Mouse (Mus musculus) heart, embryonic 13.5 days (tissue): ENCODE measurements around the gene Polr3g. TPM values are rescaled to one million over a fixed set of nuclear protein-coding genes. Genes with fewer than 3 reads are reported as not detected.
"Not testable (repeated sequence)": the region's sequence is repeated elsewhere in the genome, so short reads cannot be mapped to it uniquely, and the experiment has no call there.

Experiments used
- ATAC-seq: fragments of 200-750 bp; cut with Nextera tagmentation; 2 replicates; pipeline ENCODE4 v1.8.0; 2017; ENCODE audit warnings: moderate TSS enrichment; ENCODE audit not compliant: insufficient number of reproducible peaks, low FRiP score, low TSS enrichment; ENCODE audit errors: extremely low read depth
- H3K27ac ChIP-seq: fragments of 300-500 bp; sonication (generic); replicated peaks from 2 replicates; pipeline ENCODE4 v1.5.1; 2015; ENCODE audit warnings: moderate library complexity, mild to moderate bottlenecking, inconsistent platforms
- H3K27me3 ChIP-seq: fragments of 300-500 bp; sonication (generic); replicated peaks from 2 replicates; pipeline ENCODE4 v1.6.1; 2015; ENCODE audit warnings: mild to moderate bottlenecking, inconsistent platforms
- H3K36me3 ChIP-seq: fragments of 300-500 bp; sonication (generic); 2 replicates; pipeline ENCODE4 v1.6.1; 2015; ENCODE audit warnings: mild to moderate bottlenecking, inconsistent platforms
- H3K4me1 ChIP-seq: fragments of 300-500 bp; sonication (generic); 2 replicates; pipeline ENCODE4 v1.6.1; 2015; ENCODE audit warnings: inconsistent platforms
- H3K4me2 ChIP-seq: fragments of 300-500 bp; sonication (generic); 2 replicates; pipeline ENCODE4 v1.6.1; 2015; ENCODE audit warnings: inconsistent platforms, mild to moderate bottlenecking, moderate library complexity
- H3K4me3 ChIP-seq: fragments of 300-500 bp; sonication (generic); 2 replicates; pipeline ENCODE4 v1.5.1; 2015; ENCODE audit warnings: moderate library complexity, mild to moderate bottlenecking, inconsistent platforms
- H3K9ac ChIP-seq: fragments of 300-500 bp; sonication (generic); 2 replicates; pipeline ENCODE4 v1.6.1; 2015; ENCODE audit warnings: inconsistent platforms, mild to moderate bottlenecking, moderate library complexity
- H3K9me3 ChIP-seq: fragments of 300-500 bp; sonication (generic); 2 replicates; pipeline ENCODE4 v1.6.1; 2016; ENCODE audit warnings: inconsistent platforms
- WGBS: fragments of 180-500 bp; shearing (Covaris S2); methylation state at CpG from one replicate; pipeline ENCODE4 v1.1.7; 2015; ENCODE audit warnings: mixed read lengths; 5-methylcytosine and 5-hydroxymethylcytosine counted together
- polyA plus RNA-seq: library from polyadenylated mRNA; unstranded; fragments of >200 nt; fragmentation: Nextera tagmentation; extraction: Ambion mirVana; gene quantifications from 2 replicates; pipeline ENCODE4 v1.2.1, GENCODE M21; 2015

Gene Polr3g
- polyA plus RNA-seq, 1 experiment from 2014 or later = 15.2 TPM

DNA sequence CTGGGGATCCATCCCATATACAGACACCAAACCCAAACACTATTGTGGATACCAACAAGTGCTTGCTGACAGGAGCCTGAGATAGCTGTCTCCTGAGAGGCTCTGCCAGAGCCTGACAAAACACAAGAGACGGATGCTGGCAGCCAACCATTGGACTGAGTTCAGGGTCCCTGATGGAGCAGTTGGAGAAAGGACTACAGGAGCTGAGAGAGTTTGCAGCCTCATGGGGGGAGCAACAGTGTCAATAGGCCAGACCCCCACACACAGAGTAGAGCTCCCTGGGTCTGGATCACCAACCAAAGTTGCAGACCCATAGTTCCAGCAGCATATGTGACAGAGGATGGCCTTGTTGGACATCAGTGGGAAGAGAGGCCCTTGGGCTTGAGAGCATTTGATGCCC, 83.0 kb downstream of the Polr3g start:
- not testable (repeated sequence) for H3K4me1 ChIP-seq, H3K36me3 ChIP-seq, H3K4me2 ChIP-seq, ATAC-seq, H3K9ac ChIP-seq, H3K4me3 ChIP-seq, H3K9me3 ChIP-seq, H3K27ac ChIP-seq
- 19% methylated on average over 1 of the region's 1 CpGs for WGBS
- H3K27me3 ChIP-seq = peaks cover 13% of the 10 kb centered on the region

Other genes with a start within 250 kb of the Polr3g start
- gene Adgrv1, start 77.9 kb downstream of the Polr3g start, polyA plus RNA-seq = 0.66 and 0.99 TPM in 2 replicates
- 20.7 and 20.8 TPM in 2 replicates for gene Lysmd3, start 53.4 kb downstream of the Polr3g start, polyA plus RNA-seq
- 4.7 and 7.3 TPM in 2 replicates for gene Mblac2, start 328 bp upstream of the Polr3g start, polyA plus RNA-seq
- gene Cetn3, start 72.1 kb upstream of the Polr3g start, polyA plus RNA-seq = 162 and 175 TPM in 2 replicates